ENCODE assay signal across 23 mouse cellular contexts in genomic region chr3:40091773-40092343, GRCm38 (mm10).
DNase-seq lines count a peak whose midpoint lies in the region; ATAC-seq and TF ChIP-seq lines count a peak whose summit lies in the region.
"Had no signal": no experiment of that assay in that cellular context is flagged by ENCODE, and none has a peak within 500 bp of the region (broad histone marks: within the 10 kb centered on the region; RNA-seq: fewer than 3 reads in every experiment).

No protein-coding gene starts in this region.

- no peak overlapping the region for H3K27ac ChIP-seq in kidney, embryonic 16.5 days (ENCODE audit: low read length)
- H3K27ac ChIP-seq in CH12.LX (ENCODE audit: insufficient read depth, low read depth): no peak overlapping the region
- H3K27ac ChIP-seq in embryonic facial prominence, embryonic 15.5 days (replicated peaks): no peak overlapping the region
- no peak overlapping the region for H3K27ac ChIP-seq in cerebellum, adult 2 months (ENCODE audit: insufficient read depth, low read length)
- H3K27ac ChIP-seq: heart, embryonic 13.5 days; limb, embryonic 12.5 days; liver, embryonic 12.5 days; neural tube, embryonic 12.5 days had no signal

- 35% methylated on average over 13 of the region's 13 CpGs for WGBS in kidney, embryonic 16.5 days
- 70% methylated on average over 13 of the region's 13 CpGs for WGBS in embryonic facial prominence, embryonic 15.5 days
- WGBS in cerebellum, adult 2 months: 79% methylated on average over 13 of the region's 13 CpGs

- no peak overlapping the region for H3K9ac ChIP-seq in kidney, embryonic 16.5 days (replicated peaks; ENCODE audit: low read length)
- no peak overlapping the region for H3K9ac ChIP-seq in CH12.LX (ENCODE audit: insufficient read depth, low read depth)
- H3K9ac ChIP-seq in embryonic facial prominence, embryonic 15.5 days: no peak overlapping the region
- H3K9ac ChIP-seq: heart, embryonic 13.5 days; hindbrain, embryonic 13.5 days; limb, embryonic 12.5 days; liver, embryonic 12.5 days; neural tube, embryonic 12.5 days had no signal

- H3ac ChIP-seq in myocyte (ENCODE audit: control insufficient read depth, insufficient read length): no peak overlapping the region

- ATAC-seq in kidney, embryonic 16.5 days (ENCODE audit: low FRiP score, low TSS enrichment): peak; percentile 75; the same call in 1 of the 2 replicates
- ATAC-seq in embryonic facial prominence, embryonic 15.5 days (ENCODE audit: insufficient number of reproducible peaks, low FRiP score, low TSS enrichment, low read depth): no peak
- ATAC-seq: inflammation-experienced regulatory T-cells, adult 6 months; liver, embryonic 12.5 days; Patski had no signal

- 0 out of 2 replicates have a peak overlapping the region, but pooled peaks have one; percentile 15 for H3K4me2 ChIP-seq in kidney, embryonic 16.5 days (replicated peaks; ENCODE audit: low read depth, low read length)
- H3K4me2 ChIP-seq in CH12.LX (ENCODE audit: insufficient read depth, low read depth, poor library complexity, severe bottlenecking): peak overlapping the region; percentile 50; the same call in 1 of the 2 replicates
- H3K4me2 ChIP-seq in embryonic facial prominence, embryonic 15.5 days (replicated peaks): no peak overlapping the region
- H3K4me2 ChIP-seq in myocyte (ENCODE audit: low read depth): peak overlapping the region; percentile 29
- H3K4me2 ChIP-seq: heart, embryonic 13.5 days; hindbrain, embryonic 13.5 days; limb, embryonic 12.5 days; liver, embryonic 12.5 days; neural tube, embryonic 12.5 days had no signal

- in situ Hi-C loops in CH12.LX (cut with MboI; ENCODE audit: low pct_ligation_motif_present, low pct_unique_long_range_greater_than_20kb, low sequenced_read_pairs): no loop called here

- no peak for DNase-seq in kidney, adult 8-10 months
- no peak for DNase-seq in CH12.LX (ENCODE audit: extremely low read depth)
- no peak for DNase-seq in cerebellum, adult 2 months
- DNase-seq in gastrocnemius, adult 18-20 months (ENCODE audit: low spot score): no peak
- DNase-seq: adrenal gland, adult 8-10 months; cerebellum, adult 11-12 months; cerebellum, postnatal 36 days; gastrocnemius, postnatal 14 days; heart, adult 18-20 months; kidney, postnatal 36 days; lung, adult 2 months; thymus, adult 2 months had no signal

- TF ChIP-seq EP300 in CH12.LX (IDR thresholded peaks at IDR 0.05; ENCODE audit: low read length): no peak

- H3K27me3 ChIP-seq in kidney, embryonic 16.5 days (ENCODE audit: insufficient read depth, low read length): no peaks in the 10 kb centered on the region
- H3K27me3 ChIP-seq in CH12.LX (replicated peaks) (no peaks in the 10 kb centered on the region), myocyte (ENCODE audit: control insufficient read depth, insufficient read depth, insufficient read length) (no peaks in the 10 kb centered on the region)
- no peaks in the 10 kb centered on the region for H3K27me3 ChIP-seq in embryonic facial prominence, embryonic 15.5 days
- no peaks in the 10 kb centered on the region for H3K27me3 ChIP-seq in cerebellum, adult 2 months (ENCODE audit: control insufficient read depth, insufficient read depth, low read length)
- H3K27me3 ChIP-seq: heart, embryonic 13.5 days; hindbrain, embryonic 13.5 days; limb, embryonic 12.5 days; liver, embryonic 12.5 days; megakaryocyte, embryonic 14.5 days; neural tube, embryonic 12.5 days had no signal

- H3K4me1 ChIP-seq in kidney, embryonic 16.5 days (ENCODE audit: insufficient read depth, low read length): no peaks in the 10 kb centered on the region
- H3K4me1 ChIP-seq in CH12.LX (ENCODE audit: control insufficient read depth in 1 of 2, insufficient read depth in 2 of 2): no peaks in the 10 kb centered on the region
- no peaks in the 10 kb centered on the region for H3K4me1 ChIP-seq in embryonic facial prominence, embryonic 15.5 days
- no peaks in the 10 kb centered on the region for H3K4me1 ChIP-seq in cerebellum, adult 2 months (ENCODE audit: control insufficient read depth, insufficient read depth, low read length)
- H3K4me1 ChIP-seq: heart, embryonic 13.5 days; limb, embryonic 12.5 days; liver, embryonic 12.5 days; megakaryocyte, embryonic 14.5 days; neural tube, embryonic 12.5 days had no signal

- H3K36me3 ChIP-seq in kidney, embryonic 16.5 days (ENCODE audit: insufficient read depth, low read length): no peaks in the 10 kb centered on the region
- H3K36me3 ChIP-seq in CH12.LX (replicated peaks in 1 of 2; ENCODE audit: control insufficient read depth in 1 of 2, insufficient read depth in 1 of 2, low read length in 1 of 2) (no peaks in the 10 kb centered on the region), myocyte (ENCODE audit: control insufficient read depth, insufficient read depth) (no peaks in the 10 kb centered on the region)
- no peaks in the 10 kb centered on the region for H3K36me3 ChIP-seq in embryonic facial prominence, embryonic 15.5 days
- H3K36me3 ChIP-seq: heart, embryonic 13.5 days; hindbrain, embryonic 13.5 days; limb, embryonic 12.5 days; liver, embryonic 12.5 days; neural tube, embryonic 12.5 days had no signal

- TF ChIP-seq RAD21 in CH12.LX (IDR thresholded peaks at IDR 0.05; ENCODE audit: low read depth, low read length): no peak

- TF ChIP-seq CTCF in CH12.LX (conservative IDR thresholded peaks at IDR 0.05 in 1 of 2, IDR thresholded peaks at IDR 0.05 in 1 of 2; ENCODE audit: low read depth in 2 of 2, low read length in 2 of 2): no peak
- TF ChIP-seq CTCF in cerebellum, adult 2 months (IDR thresholded peaks at IDR 0.05; ENCODE audit: borderline replicate concordance, insufficient read depth, low read depth, low read length): no peak

- no peaks in the 10 kb centered on the region for H3K9me3 ChIP-seq in kidney, embryonic 16.5 days (ENCODE audit: low read length)
- no peaks in the 10 kb centered on the region for H3K9me3 ChIP-seq in CH12.LX (replicated peaks; ENCODE audit: low read length)
- no peaks in the 10 kb centered on the region for H3K9me3 ChIP-seq in embryonic facial prominence, embryonic 15.5 days (replicated peaks)
- H3K9me3 ChIP-seq: heart, embryonic 13.5 days; hindbrain, embryonic 13.5 days; limb, embryonic 12.5 days; liver, embryonic 12.5 days; neural tube, embryonic 12.5 days had no signal

- dilution Hi-C loops in CH12.LX (cut with MboI; ENCODE audit: extremely low pct_ligation_motif_present, extremely low pct_unique_long_range_greater_than_20kb, low sequenced_read_pairs): no loop called here

- TF ChIP-seq POLR2A in CH12.LX (IDR thresholded peaks at IDR 0.05; ENCODE audit: low read depth, low read length): no peak
- no peak for TF ChIP-seq POLR2A in myocyte (IDR thresholded peaks at IDR 0.05; ENCODE audit: insufficient read length, low read depth)
- no peak for TF ChIP-seq POLR2A in cerebellum, adult 2 months (IDR thresholded peaks at IDR 0.05; ENCODE audit: borderline replicate concordance, insufficient read depth, low read length)

- H3K4me3 ChIP-seq in kidney, embryonic 16.5 days (ENCODE audit: low read length): peak overlapping the region; percentile 31
- H3K4me3 ChIP-seq in CH12.LX (replicated peaks in 1 of 3; ENCODE audit: low read depth in 2 of 3, low read length in 2 of 3, poor library complexity in 1 of 3) (no peak overlapping the region), myocyte (no peak overlapping the region)
- H3K4me3 ChIP-seq in embryonic facial prominence, embryonic 15.5 days (replicated peaks): peak overlapping the region; percentile 15; the same call in 1 of the 2 replicates
- H3K4me3 ChIP-seq in cerebellum, adult 2 months (replicated peaks; ENCODE audit: insufficient read depth, low read depth, low read length): no peak overlapping the region
- H3K4me3 ChIP-seq: heart, embryonic 13.5 days; hindbrain, embryonic 13.5 days; limb, embryonic 12.5 days; liver, embryonic 12.5 days; megakaryocyte, embryonic 14.5 days; neural tube, embryonic 12.5 days had no signal

- H3K79me2 ChIP-seq in CH12.LX (replicated peaks; ENCODE audit: control insufficient read depth, extremely low read depth, insufficient read depth, poor library complexity, severe bottlenecking): no peaks in the 10 kb centered on the region
- H3K79me2 ChIP-seq in myocyte (ENCODE audit: control insufficient read depth, insufficient read depth): no peaks in the 10 kb centered on the region

TF ChIP-seq in CH12.LX, 34 proteins besides CTCF, POLR2A, EP300 and RAD21:
- TF ChIP-seq ELF1 (IDR thresholded peaks at IDR 0.05; ENCODE audit: low read depth, low read length) (no peak), NELFE (IDR thresholded peaks at IDR 0.05; ENCODE audit: low read depth, low read length) (no peak), MEF2A (IDR thresholded peaks at IDR 0.05; ENCODE audit: borderline replicate concordance, low read depth, low read length) (no peak), ZKSCAN1 (IDR thresholded peaks at IDR 0.05; ENCODE audit: borderline replicate concordance, low read depth, low read length) (no peak), PAX5 (IDR thresholded peaks at IDR 0.05; ENCODE audit: low read length) (no peak), USF1 (IDR thresholded peaks at IDR 0.05; ENCODE audit: low read depth, low read length) (no peak), BHLHE40 (IDR thresholded peaks at IDR 0.05; ENCODE audit: low read depth, low read length) (no peak), SMC3 (IDR thresholded peaks at IDR 0.05; ENCODE audit: low read depth, low read length) (no peak), MAZ (IDR thresholded peaks at IDR 0.05; ENCODE audit: low read depth, low read length) (no peak), USF2 (conservative IDR thresholded peaks at IDR 0.05; ENCODE audit: low read depth, low read length) (no peak), MYC (IDR thresholded peaks at IDR 0.05; ENCODE audit: low read depth, low read length) (no peak)

TF ChIP-seq in myocyte, 11 proteins besides CTCF, POLR2A, EP300 and RAD21:
- TF ChIP-seq E2F4 (IDR thresholded peaks at IDR 0.05; ENCODE audit: insufficient read depth): no peak
- no peak for TF ChIP-seq POLR2AphosphoS2 (IDR thresholded peaks at IDR 0.05; ENCODE audit: insufficient read length, low read depth)
- no peak for TF ChIP-seq REST (IDR thresholded peaks at IDR 0.05; ENCODE audit: insufficient read depth, insufficient read length)
- no peak for TF ChIP-seq SRF (IDR thresholded peaks at IDR 0.05; ENCODE audit: control insufficient read depth, insufficient read length, low read depth)
- TF ChIP-seq USF1 (IDR thresholded peaks at IDR 0.05; ENCODE audit: low read depth): no peak
- TF ChIP-seq TCF3 (IDR thresholded peaks at IDR 0.05; ENCODE audit: insufficient read length, low read depth): no peak
- TF ChIP-seq CEBPB (IDR thresholded peaks at IDR 0.05; ENCODE audit: insufficient read depth, poor library complexity, severe bottlenecking): no peak
- no peak for TF ChIP-seq MYOD1 (IDR thresholded peaks at IDR 0.05; ENCODE audit: control insufficient read depth in 1 of 3, insufficient read length in 2 of 3, low read depth in 2 of 3)
- TF ChIP-seq MAX (IDR thresholded peaks at IDR 0.05; ENCODE audit: low read depth): no peak
- TF ChIP-seq MYOG (IDR thresholded peaks at IDR 0.05; ENCODE audit: control insufficient read depth in 1 of 3, insufficient read depth in 1 of 3, insufficient read length in 2 of 3, low read depth in 2 of 3): no peak
- no peak for TF ChIP-seq TCF12 (IDR thresholded peaks at IDR 0.05; ENCODE audit: insufficient read depth, poor library complexity, severe bottlenecking)
TF ChIP-seq in myocyte: peak in this region for 0.

Comparison
In these comparisons a context has a peak if more than half of its experiments do, and no peak if none do; other contexts are left out.
1. H3K4me3 ChIP-seq: peak in kidney, embryonic 16.5 days (single experiment) and embryonic facial prominence, embryonic 15.5 days (single experiment); none in CH12.LX (0 of 3), myocyte (single experiment) and cerebellum, adult 2 months (single experiment).